Mouse (Mus musculus) layer of hippocampus, adult 8-10 months (tissue): ENCODE measurements around the gene Cic. TPM values are rescaled to one million over a fixed set of nuclear protein-coding genes. Genes with fewer than 3 reads are reported as not detected.
A peak's percentile ranks its signal among the peaks of the same experiment; 100 is the strongest.
"Not testable (repeated sequence)": the region's sequence is repeated elsewhere in the genome, so short reads cannot be mapped to it uniquely, and the experiment has no call there.

Experiments
- DNase-seq, 2 experiments: peaks; one replicate each; pipeline ENCODE4 v3.0.0; 2022; ENCODE audit warnings: low spot score in 2 of 2
- total RNA-seq, 4 experiments: library from RNA; stranded (reverse); gene quantifications; 2 replicates each; pipeline ENCODE4 v1.2.4; 2022

Cic gene
- total RNA-seq, 4 experiments from 2014 or later, result 196 to 252 (median 228) TPM

- no peak for DNase-seq
Measured at GRCm38 (mm10) chr7:25303003-25303684, 35.6 kb downstream of the Cic start.

DNA sequence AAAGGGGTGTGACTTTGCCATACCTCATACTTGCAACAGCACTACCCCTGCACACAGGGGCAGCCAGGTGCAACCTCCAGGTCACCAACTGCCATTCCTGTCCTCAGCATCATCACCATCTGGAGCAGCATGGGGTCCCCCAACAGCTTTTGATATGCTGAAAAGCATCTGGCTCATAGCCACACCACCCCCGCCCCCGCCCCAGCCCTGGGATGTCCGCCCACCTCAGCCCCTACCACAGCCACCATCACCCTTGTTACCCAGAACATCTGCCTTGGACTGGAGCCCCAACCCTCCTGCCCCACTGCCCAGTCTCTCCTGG, 36.1 kb downstream of the Cic start:
- no peak for DNase-seq

DNA sequence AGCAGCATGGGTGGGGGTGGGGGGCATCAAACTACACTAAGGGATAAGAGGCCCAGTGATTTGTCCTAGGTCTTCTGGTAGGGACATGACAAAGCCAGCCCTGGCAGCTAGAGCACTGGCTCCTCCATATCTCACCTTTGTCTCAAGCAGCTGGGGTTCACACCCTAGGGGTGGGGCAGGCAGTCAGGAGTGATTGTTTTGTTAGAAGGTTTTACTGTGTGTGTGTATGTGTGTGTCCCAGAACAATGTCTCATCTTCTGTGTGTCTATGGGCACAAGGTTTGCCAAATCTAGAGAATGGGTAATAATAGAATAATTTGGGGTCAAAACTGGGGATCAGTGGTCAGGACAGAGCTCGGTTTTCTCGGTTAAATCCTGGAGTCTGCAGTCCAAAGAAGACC, 38.0 kb downstream of the Cic start:
- DNase-seq, result no peak

GRCm38 (mm10) chr7:25305956-25306613, 38.6 kb downstream of the Cic start, which contains the start of gene Tmem145:
Tmem145 (plus strand) TSS chr7:25306106.
- no peak for DNase-seq

- DNase-seq, result no peak
Measured at GRCm38 (mm10) chr7:25306614-25306996, 39.1 kb downstream of the Cic start.

DNA sequence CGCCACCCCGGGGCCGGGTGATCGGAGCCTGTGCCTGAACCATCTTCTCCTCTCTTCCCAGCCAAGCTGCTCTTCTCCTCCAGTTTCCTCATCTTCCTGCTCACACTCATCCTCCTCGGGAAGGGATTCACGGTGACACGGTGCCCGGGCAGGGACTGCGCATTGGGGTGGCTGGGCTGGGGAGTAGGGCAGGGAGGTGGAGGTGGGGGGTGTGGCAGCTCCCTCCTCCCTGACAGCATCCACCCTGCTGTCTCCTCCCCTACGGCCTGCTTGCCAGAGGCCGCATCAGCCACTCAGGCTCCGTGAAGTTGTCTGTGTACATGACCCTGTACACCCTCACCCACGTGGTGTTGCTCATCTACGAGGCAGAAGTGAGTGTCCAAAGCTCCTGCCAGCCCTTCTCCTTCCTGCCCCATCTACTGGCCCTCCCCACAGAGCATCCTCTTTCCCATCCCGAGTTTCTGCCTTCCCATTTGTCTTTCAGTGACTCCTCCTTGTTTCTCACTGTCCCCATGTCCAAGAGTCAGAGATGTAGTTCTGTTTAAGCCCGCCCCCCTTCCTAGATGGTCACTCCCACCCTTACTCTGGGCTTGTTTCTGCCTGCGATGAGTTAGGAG, 41.3 kb downstream of the Cic start:
- DNase-seq, result no peak

DNA sequence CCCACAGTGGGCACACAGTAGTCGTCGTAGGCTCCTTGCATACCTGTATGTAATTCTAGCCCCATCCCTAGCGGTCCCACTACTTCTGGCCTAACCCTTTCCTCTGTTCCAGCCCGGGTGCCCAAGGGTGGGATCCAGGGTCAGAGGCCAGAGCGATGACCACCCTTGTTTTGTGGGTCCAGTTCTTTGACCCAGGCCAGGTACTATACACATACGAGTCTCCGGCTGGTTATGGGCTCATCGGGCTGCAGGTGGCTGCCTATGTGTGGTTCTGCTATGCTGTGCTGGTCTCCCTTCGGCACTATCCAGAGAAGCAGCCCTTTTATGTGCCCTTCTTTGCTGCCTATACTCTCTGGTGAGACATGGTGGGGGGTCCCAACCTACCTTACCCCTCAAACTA, 41.9 kb downstream of the Cic start:
- no peak for DNase-seq

GRCm38 (mm10) chr7:25311193-25311592, 43.7 kb downstream of the Cic start:
- DNase-seq, result no peak

DNA sequence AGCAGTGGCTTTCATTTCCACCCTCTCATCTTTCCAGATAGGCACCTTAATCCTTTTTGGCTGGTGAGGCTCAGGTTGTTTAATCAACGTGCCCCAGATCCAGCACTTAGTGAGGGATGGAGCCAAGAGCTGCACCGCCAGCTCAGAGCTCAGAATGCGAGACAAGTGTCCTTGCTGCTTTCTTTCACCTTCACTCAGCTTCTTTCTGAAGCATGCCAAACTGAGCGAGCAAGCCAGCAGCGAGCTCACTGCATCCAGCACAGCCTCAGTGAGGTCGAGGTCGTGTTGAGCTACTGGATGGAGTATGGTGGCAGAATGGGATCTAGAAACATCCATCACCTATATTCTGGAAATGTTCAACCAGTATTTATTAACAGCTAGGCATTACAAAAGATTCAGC, 45.8 kb downstream of the Cic start:
- no peak for DNase-seq

GRCm38 (mm10) chr7:25314606-25315305, 47.3 kb downstream of the Cic start:
- DNase-seq, result no peak

- no peak for DNase-seq
Measured at GRCm38 (mm10) chr7:25315306-25316041, 48.0 kb downstream of the Cic start.

GRCm38 (mm10) chr7:25316532-25317445, 49.3 kb downstream of the Cic start, which contains the start of gene Megf8:
Megf8 (plus strand) TSS chr7:25317164.
- peak; percentile 97 for DNase-seq

GRCm38 (mm10) chr7:25317446-25317999, 50.0 kb downstream of the Cic start:
- no peak for DNase-seq

- DNase-seq, result no peak
Measured at GRCm38 (mm10) chr7:25322058-25322484, 54.6 kb downstream of the Cic start.

GRCm38 (mm10) chr7:25323219-25323618, 55.7 kb downstream of the Cic start:
- no peak for DNase-seq

- not testable (repeated sequence) for DNase-seq
Measured at GRCm38 (mm10) chr7:25325431-25325830, 57.9 kb downstream of the Cic start.

GRCm38 (mm10) chr7:25326233-25326632, 58.7 kb downstream of the Cic start:
- DNase-seq, result no peak

DNA sequence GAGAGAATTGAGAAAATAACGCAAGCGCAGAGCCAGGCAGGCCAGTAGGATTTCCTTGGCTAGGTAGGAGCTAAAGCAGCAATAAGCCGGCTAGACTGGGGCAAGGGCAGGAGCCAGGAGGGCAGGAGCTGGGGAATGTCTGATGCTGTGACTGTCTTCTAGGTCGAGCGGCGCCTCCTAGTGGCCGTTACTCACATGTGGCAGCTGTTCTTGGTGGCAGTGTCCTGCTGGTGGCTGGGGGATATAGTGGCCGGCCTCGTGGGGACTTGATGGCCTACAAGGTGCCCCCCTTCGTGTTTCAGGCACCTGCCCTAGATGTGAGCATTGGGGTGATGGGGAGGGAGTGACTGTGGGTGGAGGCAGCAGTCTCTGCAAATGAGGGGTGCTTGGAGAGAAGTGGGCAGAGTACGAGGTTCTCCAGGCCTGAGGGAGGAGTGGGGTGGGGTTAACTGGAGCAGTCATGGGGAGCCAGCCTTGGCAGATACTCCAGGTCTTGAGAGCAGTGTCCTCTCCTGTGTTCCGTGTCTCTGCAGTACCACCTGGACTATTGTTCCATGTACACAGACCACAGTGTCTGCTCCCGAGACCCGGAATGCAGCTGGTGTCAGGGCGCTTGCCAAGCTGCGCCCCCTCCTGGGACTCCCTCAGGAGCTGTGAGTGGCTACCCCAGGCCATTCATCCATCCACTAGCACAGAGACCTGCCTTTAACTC, 66.2 kb downstream of the Cic start:
- DNase-seq, result peak in 1 of 2 experiments; percentile 69

GRCm38 (mm10) chr7:25334472-25334871, 67.0 kb downstream of the Cic start:
- DNase-seq, result no peak
